Mouse (Mus musculus) heart, embryonic 16.5 days (tissue): ENCODE data around the gene Efna2. TPM values are rescaled to one million over a fixed set of nuclear protein-coding genes. Genes with fewer than 3 reads are reported as not detected.

Experiments
- ATAC-seq: fragments of 200-750 bp; cut with Nextera tagmentation; replicated peaks from 2 replicates; pipeline ENCODE4 v1.8.0; 2017; ENCODE audit warnings: moderate number of reproducible peaks; ENCODE audit not compliant: insufficient read depth, low FRiP score; ENCODE audit errors: extremely low read depth
- H3K27ac ChIP-seq: fragments of 300-500 bp; sonication (generic); 2 replicates; pipeline ENCODE4 v1.5.1; 2014; ENCODE audit warnings: mild to moderate bottlenecking, low read length, control low read depth, moderate library complexity
- H3K27me3 ChIP-seq: fragments of 300-500 bp; sonication (generic); 2 replicates; pipeline ENCODE4 v1.6.1; 2014; ENCODE audit warnings: low read length, mixed read lengths; ENCODE audit not compliant: control insufficient read depth, insufficient read depth
- H3K36me3 ChIP-seq: fragments of 300-500 bp; sonication (generic); 2 replicates; pipeline ENCODE4 v1.6.1; 2014; ENCODE audit not compliant: control insufficient read depth, insufficient read depth
- H3K4me1 ChIP-seq: fragments of 300-500 bp; sonication (generic); 2 replicates; pipeline ENCODE4 v1.6.1; 2014; ENCODE audit warnings: low read length, mixed read lengths; ENCODE audit not compliant: control insufficient read depth, insufficient read depth
- H3K4me2 ChIP-seq: fragments of 300-500 bp; sonication (generic); 2 replicates; pipeline ENCODE4 v1.6.1; 2014; ENCODE audit warnings: low read depth, mild to moderate bottlenecking, control low read depth, low read length
- H3K4me3 ChIP-seq: fragments of 300-500 bp; sonication (generic); 2 replicates; pipeline ENCODE4 v1.5.1; 2014; ENCODE audit warnings: mild to moderate bottlenecking, control low read depth, low read length
- H3K9ac ChIP-seq: fragments of 300-500 bp; sonication (generic); 2 replicates; pipeline ENCODE4 v1.6.1; 2014; ENCODE audit warnings: low read length, control low read depth
- H3K9me3 ChIP-seq: fragments of 300-500 bp; sonication (generic); replicated peaks from 2 replicates; pipeline ENCODE4 v1.6.1; 2016; ENCODE audit warnings: low read length; ENCODE audit not compliant: control insufficient read depth
- WGBS: fragments of 180-500 bp; shearing (Covaris S2); extraction: QIAGEN DNeasy Blood & Tissue Kit; methylation state at CpG from one replicate; pipeline ENCODE4 v1.1.7; 2014; 5-methylcytosine and 5-hydroxymethylcytosine counted together
- polyA plus RNA-seq: library from polyadenylated mRNA; unstranded; fragments of >200 nt; fragmentation: Nextera tagmentation; extraction: Ambion mirVana; gene quantifications from 2 replicates; pipeline ENCODE4 v1.2.1, GENCODE M21; 2015

Gene Efna2
- polyA plus RNA-seq = 6.0 and 6.8 TPM in 2 replicates

- Histone ChIP-seq H3K4me1 (peaks cover 9% of the 10 kb centered on the region), H3K27ac (peak within 1 kb of the TSS; percentile 7; the same call in 1 of the 2 replicates), H3K9ac (peak within 1 kb of the TSS; percentile 88), H3K27me3 (no peaks in the 10 kb centered on the region; the same call in 1 of the 2 replicates), H3K4me3 (peak within 1 kb of the TSS; percentile 74), H3K36me3 (no peaks in the 10 kb centered on the region), H3K9me3 (no peaks in the 10 kb centered on the region), H3K4me2 (peak within 1 kb of the TSS; percentile 78)
- peak; percentile 50; the same call in 1 of the 2 replicates for ATAC-seq
- WGBS = 2% methylated on average over 79 of the region's 106 CpGs
Observed at GRCm38 (mm10) chr10:80179068-80180051, at the start of gene Efna2. Efna2 (plus strand) TSS chr10:80179482.

DNA sequence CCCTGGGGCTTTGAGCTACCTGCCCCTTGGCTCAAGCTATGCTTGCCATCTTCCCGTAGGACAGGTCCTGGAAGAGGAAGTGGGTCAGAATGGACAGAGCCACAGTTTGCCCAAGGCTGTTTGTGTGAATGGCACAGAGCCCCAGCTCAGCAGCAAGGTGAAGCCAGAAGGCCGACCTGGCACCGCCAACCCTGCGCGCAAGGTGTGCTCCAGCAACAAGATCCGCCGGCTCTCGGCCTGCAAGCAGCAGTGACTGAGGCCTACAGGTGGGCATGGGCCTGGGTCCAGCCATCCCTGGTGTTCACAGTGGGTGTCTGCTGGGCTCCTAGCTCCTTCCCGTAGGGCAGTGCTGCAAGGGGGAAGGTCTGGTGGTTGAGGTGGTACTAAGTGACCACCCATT lies 49.4 kb upstream of the Efna2 start:
- WGBS = 93% methylated on average over 9 of the region's 9 CpGs
- Histone ChIP-seq H3K4me1 (peaks cover 19% of the 10 kb centered on the region), H3K27me3 (no peaks in the 10 kb centered on the region), H3K4me2 (no peak overlapping the region), H3K4me3 (no peak overlapping the region), H3K36me3 (peaks cover 48% of the 10 kb centered on the region), H3K27ac (no peak overlapping the region), H3K9ac (no peak overlapping the region), H3K9me3 (no peaks in the 10 kb centered on the region)
- ATAC-seq = no peak

DNA sequence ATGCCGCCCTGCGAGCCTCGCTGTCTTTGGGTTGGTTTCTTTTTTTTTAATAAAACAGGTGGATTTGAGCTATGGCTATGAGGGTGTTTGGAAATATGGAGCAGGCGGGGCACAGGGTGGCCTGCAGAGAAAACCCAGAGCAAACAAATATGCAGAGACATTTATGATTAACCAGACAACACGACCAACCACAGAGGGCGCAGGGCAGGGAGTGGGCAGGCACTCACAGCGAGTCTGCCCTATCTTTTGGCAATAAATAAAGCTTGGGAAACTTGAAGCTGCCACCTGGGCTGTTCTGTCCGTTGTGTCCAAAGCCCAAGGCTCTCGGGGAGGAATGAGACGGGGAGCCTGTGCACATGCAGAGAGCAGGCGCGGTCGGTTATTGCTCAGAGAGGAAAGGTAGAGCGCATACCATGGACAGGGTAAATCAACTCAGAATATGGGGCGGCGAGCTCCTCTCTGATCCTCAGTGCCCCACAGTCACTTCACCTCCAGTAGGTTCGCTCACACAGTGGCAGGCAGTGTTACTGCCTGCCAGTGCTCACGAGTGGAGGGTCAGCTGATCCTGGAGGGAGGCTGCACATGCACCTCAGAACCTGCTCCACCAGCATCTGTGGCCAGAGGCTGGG lies 48.8 kb upstream of the Efna2 start:
- no peaks in the 10 kb centered on the region for H3K9me3 ChIP-seq
- no peaks in the 10 kb centered on the region for H3K27me3 ChIP-seq
- WGBS = 82% methylated on average over 18 of the region's 18 CpGs
- H3K36me3 ChIP-seq = peaks cover 46% of the 10 kb centered on the region
- H3K4me1 ChIP-seq = peaks cover 19% of the 10 kb centered on the region
- H3K9ac ChIP-seq = no peak overlapping the region
- H3K4me2 ChIP-seq = no peak overlapping the region
- no peak for ATAC-seq
- H3K27ac ChIP-seq = no peak overlapping the region
- H3K4me3 ChIP-seq = no peak overlapping the region

- Histone ChIP-seq H3K9ac (no peak overlapping the region), H3K4me3 (no peak overlapping the region), H3K9me3 (0 out of 2 replicates have a peak, but pooled peaks cover 3% of the 10 kb centered on the region), H3K36me3 (peaks cover 39% of the 10 kb centered on the region), H3K27ac (no peak overlapping the region), H3K4me2 (no peak overlapping the region), H3K27me3 (no peaks in the 10 kb centered on the region), H3K4me1 (peaks cover 19% of the 10 kb centered on the region)
- 27% methylated on average over 55 of the region's 55 CpGs for WGBS
- ATAC-seq = no peak
Observed at GRCm38 (mm10) chr10:80131316-80131951, 47.8 kb upstream of the Efna2 start.

- WGBS = 60% methylated on average over 27 of the region's 27 CpGs
- ATAC-seq = no peak
- Histone ChIP-seq H3K36me3 (peaks cover 36% of the 10 kb centered on the region), H3K9ac (no peak overlapping the region), H3K27ac (no peak overlapping the region), H3K4me2 (no peak overlapping the region), H3K4me1 (peaks cover 23% of the 10 kb centered on the region), H3K27me3 (no peaks in the 10 kb centered on the region), H3K4me3 (no peak overlapping the region), H3K9me3 (0 out of 2 replicates have a peak, but pooled peaks cover 3% of the 10 kb centered on the region)
Observed at GRCm38 (mm10) chr10:80131952-80132350, 47.3 kb upstream of the Efna2 start.

DNA sequence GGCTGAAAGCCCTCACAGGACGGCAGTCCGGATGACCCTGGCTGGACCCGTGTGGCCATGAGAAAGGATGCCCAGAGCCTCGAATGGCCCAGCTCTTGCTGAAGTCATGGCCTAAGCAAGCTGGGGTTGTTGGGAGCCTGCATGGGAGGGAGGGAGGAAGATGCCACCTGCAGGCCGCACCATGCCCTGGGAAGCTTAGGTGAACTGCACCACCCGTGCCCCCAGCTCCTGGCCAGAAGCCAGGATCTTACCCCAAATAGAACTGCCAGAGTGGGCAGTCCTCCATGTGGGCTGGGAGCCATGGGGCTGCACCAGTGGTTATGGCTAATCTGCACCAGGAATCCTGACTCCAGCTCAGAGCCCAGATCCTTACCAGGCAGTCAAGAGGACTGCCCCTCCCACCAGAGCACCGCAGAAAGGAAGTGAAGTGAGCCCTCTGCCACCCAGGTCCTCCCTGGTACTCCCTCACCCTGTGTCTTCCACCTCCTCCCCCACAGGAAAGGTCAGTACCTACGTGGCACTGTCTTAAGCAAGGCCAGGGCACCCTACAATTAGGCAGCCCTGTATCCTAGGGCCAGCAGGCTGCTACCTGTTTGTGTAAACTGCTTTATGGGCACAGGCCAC lies 45.9 kb upstream of the Efna2 start:
- Histone ChIP-seq H3K27ac (peak overlapping the region; percentile 37), H3K4me2 (no peak overlapping the region), H3K9ac (no peak overlapping the region; the same call in 1 of the 2 replicates), H3K4me3 (no peak overlapping the region), H3K9me3 (0 out of 2 replicates have a peak, but pooled peaks cover 3% of the 10 kb centered on the region), H3K4me1 (peaks cover 36% of the 10 kb centered on the region), H3K36me3 (peaks cover 23% of the 10 kb centered on the region), H3K27me3 (peaks cover 6% of the 10 kb centered on the region; the same call in 1 of the 2 replicates)
- peak; percentile 58 for ATAC-seq
- WGBS = 48% methylated on average over 8 of the region's 8 CpGs

DNA sequence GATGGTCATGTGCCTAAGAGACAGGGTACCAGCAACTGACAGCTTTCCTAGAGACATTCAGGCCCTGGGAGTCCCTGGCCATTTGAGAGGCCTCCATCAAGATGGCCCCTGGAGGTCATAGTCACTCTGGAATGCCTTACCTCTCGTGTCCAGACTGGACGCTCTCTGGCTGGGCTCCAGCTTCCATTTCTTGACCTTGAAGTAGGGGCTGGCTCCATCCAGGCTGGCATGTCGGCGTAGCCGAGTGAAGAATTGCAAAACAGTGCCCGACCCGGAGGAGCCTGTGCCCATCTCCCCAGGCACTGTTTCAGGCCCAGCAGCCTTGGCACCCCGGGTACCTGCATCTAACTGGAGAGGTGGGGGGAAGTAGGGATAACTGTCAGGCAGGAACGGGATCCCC lies 44.9 kb upstream of the Efna2 start:
- 80% methylated on average over 9 of the region's 9 CpGs for WGBS
- Histone ChIP-seq H3K4me2 (no peak overlapping the region), H3K27me3 (peaks cover 6% of the 10 kb centered on the region; the same call in 1 of the 2 replicates), H3K4me3 (no peak overlapping the region), H3K9me3 (0 out of 2 replicates have a peak, but pooled peaks cover 3% of the 10 kb centered on the region), H3K9ac (no peak overlapping the region), H3K4me1 (peaks cover 40% of the 10 kb centered on the region), H3K27ac (no peak overlapping the region), H3K36me3 (peaks cover 13% of the 10 kb centered on the region)
- no peak for ATAC-seq

GRCm38 (mm10) chr10:80135161-80135560 lies 44.1 kb upstream of the Efna2 start:
- 89% methylated on average over 10 of the region's 10 CpGs for WGBS
- no peak for ATAC-seq
- H3K27ac ChIP-seq = no peak overlapping the region
- H3K9ac ChIP-seq = no peak overlapping the region
- peaks cover 6% of the 10 kb centered on the region; the same call in 1 of the 2 replicates for H3K27me3 ChIP-seq
- H3K4me2 ChIP-seq = no peak overlapping the region
- H3K4me1 ChIP-seq = peaks cover 40% of the 10 kb centered on the region
- H3K9me3 ChIP-seq = 0 out of 2 replicates have a peak, but pooled peaks cover 3% of the 10 kb centered on the region
- H3K4me3 ChIP-seq = no peak overlapping the region
- H3K36me3 ChIP-seq = peaks cover 7% of the 10 kb centered on the region
